Mouse (Mus musculus): ENCODE results near the gene 1110008L16Rik.
A peak's percentile ranks its signal among the peaks of the same experiment; 100 is the strongest.

1110008L16Rik gene

GRCm38 (mm10) chr12:55384023-55384749, 84.8 kb downstream of the 1110008L16Rik start, which contains the start of gene Psma6:
TSS of gene Psma6 (plus strand) at chr12:55384222.
- TF ChIP-seq CTCF (conservative IDR thresholded peaks at IDR 0.05; ENCODE audit: low read length) (no peak), NANOG (IDR thresholded peaks at IDR 0.05; ENCODE audit: borderline replicate concordance, low read length) (no peak), POU5F1 (IDR thresholded peaks at IDR 0.05; ENCODE audit: borderline replicate concordance, low read length) (no peak)
- peaks cover 85% of the 10 kb centered on the region for H3K4me1 ChIP-seq (replicated peaks; ENCODE audit: low read depth, low read length)
- H3K36me3 ChIP-seq (ENCODE audit: insufficient read depth, low read length): peaks cover 35% of the 10 kb centered on the region
- H3K4me3 ChIP-seq (replicated peaks; ENCODE audit: low read length): peak within 1 kb of the TSS; percentile 29; the same call in 1 of the 2 replicates
- H3K27me3 ChIP-seq (ENCODE audit: insufficient read depth, low read length): no peaks in the 10 kb centered on the region
- no peaks in the 10 kb centered on the region for H3K9me3 ChIP-seq (ENCODE audit: low read length)

- Histone ChIP-seq H3K9me3 (ENCODE audit: low read length) (no peaks in the 10 kb centered on the region), H3K36me3 (ENCODE audit: insufficient read depth, low read length) (peaks cover 29% of the 10 kb centered on the region), H3K27me3 (ENCODE audit: insufficient read depth, low read length) (no peaks in the 10 kb centered on the region), H3K4me3 (replicated peaks; ENCODE audit: low read length) (0 out of 2 replicates have a peak overlapping the region, but pooled peaks have one; percentile 23), H3K4me1 (replicated peaks; ENCODE audit: low read depth, low read length) (peaks cover 85% of the 10 kb centered on the region)
- TF ChIP-seq NANOG (IDR thresholded peaks at IDR 0.05; ENCODE audit: borderline replicate concordance, low read length): no peak
- TF ChIP-seq POU5F1 (IDR thresholded peaks at IDR 0.05; ENCODE audit: borderline replicate concordance, low read length): no peak
- TF ChIP-seq CTCF (conservative IDR thresholded peaks at IDR 0.05; ENCODE audit: low read length): no peak
Measured at GRCm38 (mm10) chr12:55384826-55385225, 85.4 kb downstream of the 1110008L16Rik start.

- H3K4me3 ChIP-seq (replicated peaks; ENCODE audit: low read length): peak overlapping the region; percentile 18; the same call in 1 of the 2 replicates
- TF ChIP-seq CTCF (conservative IDR thresholded peaks at IDR 0.05; ENCODE audit: low read length) (no peak), NANOG (IDR thresholded peaks at IDR 0.05; ENCODE audit: borderline replicate concordance, low read length) (no peak), POU5F1 (IDR thresholded peaks at IDR 0.05; ENCODE audit: borderline replicate concordance, low read length) (no peak)
- peaks cover 93% of the 10 kb centered on the region for H3K4me1 ChIP-seq (replicated peaks; ENCODE audit: low read depth, low read length)
Measured at GRCm38 (mm10) chr12:55385931-55386330, 86.6 kb downstream of the 1110008L16Rik start.

GRCm38 (mm10) chr12:55386456-55386855, 87.1 kb downstream of the 1110008L16Rik start:
- Histone ChIP-seq H3K36me3 (ENCODE audit: insufficient read depth, low read length) (peaks cover 19% of the 10 kb centered on the region), H3K27me3 (ENCODE audit: insufficient read depth, low read length) (no peaks in the 10 kb centered on the region; the same call in 1 of the 2 replicates), H3K9me3 (ENCODE audit: low read length) (no peaks in the 10 kb centered on the region), H3K4me1 (replicated peaks; ENCODE audit: low read depth, low read length) (peaks cover 97% of the 10 kb centered on the region), H3K4me3 (replicated peaks; ENCODE audit: low read length) (peak overlapping the region; percentile 1; the same call in 1 of the 2 replicates)
- TF ChIP-seq POU5F1 (IDR thresholded peaks at IDR 0.05; ENCODE audit: borderline replicate concordance, low read length) (no peak), CTCF (conservative IDR thresholded peaks at IDR 0.05; ENCODE audit: low read length) (no peak), NANOG (IDR thresholded peaks at IDR 0.05; ENCODE audit: borderline replicate concordance, low read length) (no peak)

More at GRCm38 (mm10) chr12:55385931-55386330, 86.6 kb downstream of the 1110008L16Rik start:
- peaks cover 19% of the 10 kb centered on the region for H3K36me3 ChIP-seq (ENCODE audit: insufficient read depth, low read length)
- no peaks in the 10 kb centered on the region; the same call in 1 of the 2 replicates for H3K27me3 ChIP-seq (ENCODE audit: insufficient read depth, low read length)
- no peaks in the 10 kb centered on the region for H3K9me3 ChIP-seq (ENCODE audit: low read length)

GRCm38 (mm10) chr12:55387083-55387787, 87.9 kb downstream of the 1110008L16Rik start:
- H3K4me3 ChIP-seq (replicated peaks; ENCODE audit: low read length): no peak overlapping the region
- TF ChIP-seq CTCF (conservative IDR thresholded peaks at IDR 0.05; ENCODE audit: low read length): no peak
- no peak for TF ChIP-seq NANOG (IDR thresholded peaks at IDR 0.05; ENCODE audit: borderline replicate concordance, low read length)
- TF ChIP-seq POU5F1 (IDR thresholded peaks at IDR 0.05; ENCODE audit: borderline replicate concordance, low read length): no peak

GRCm38 (mm10) chr12:55387788-55388465, 88.5 kb downstream of the 1110008L16Rik start:
- H3K9me3 ChIP-seq (ENCODE audit: low read length): no peaks in the 10 kb centered on the region
- H3K4me3 ChIP-seq (replicated peaks; ENCODE audit: low read length): peak overlapping the region; percentile 21; the same call in 1 of the 2 replicates
- H3K27me3 ChIP-seq (ENCODE audit: insufficient read depth, low read length): no peaks in the 10 kb centered on the region; the same call in 1 of the 2 replicates
- H3K4me1 ChIP-seq (replicated peaks; ENCODE audit: low read depth, low read length): peaks cover 85% of the 10 kb centered on the region
- TF ChIP-seq POU5F1 (IDR thresholded peaks at IDR 0.05; ENCODE audit: borderline replicate concordance, low read length) (no peak), CTCF (conservative IDR thresholded peaks at IDR 0.05; ENCODE audit: low read length) (no peak), NANOG (IDR thresholded peaks at IDR 0.05; ENCODE audit: borderline replicate concordance, low read length) (no peak)
- peaks cover 6% of the 10 kb centered on the region; the same call in 1 of the 2 replicates for H3K36me3 ChIP-seq (ENCODE audit: insufficient read depth, low read length)

More at GRCm38 (mm10) chr12:55387083-55387787, 87.9 kb downstream of the 1110008L16Rik start:
- Histone ChIP-seq H3K4me1 (replicated peaks; ENCODE audit: low read depth, low read length) (peaks cover 92% of the 10 kb centered on the region), H3K9me3 (ENCODE audit: low read length) (no peaks in the 10 kb centered on the region), H3K27me3 (ENCODE audit: insufficient read depth, low read length) (no peaks in the 10 kb centered on the region; the same call in 1 of the 2 replicates), H3K36me3 (ENCODE audit: insufficient read depth, low read length) (peaks cover 12% of the 10 kb centered on the region)

- TF ChIP-seq POU5F1 (IDR thresholded peaks at IDR 0.05; ENCODE audit: borderline replicate concordance, low read length): no peak
- no peaks in the 10 kb centered on the region; the same call in 1 of the 2 replicates for H3K27me3 ChIP-seq (ENCODE audit: insufficient read depth, low read length)
- 0 out of 2 replicates have a peak overlapping the region, but pooled peaks have one; percentile 21 for H3K4me3 ChIP-seq (replicated peaks; ENCODE audit: low read length)
- H3K4me1 ChIP-seq (replicated peaks; ENCODE audit: low read depth, low read length): peaks cover 80% of the 10 kb centered on the region
- H3K9me3 ChIP-seq (ENCODE audit: low read length): no peaks in the 10 kb centered on the region
- peaks cover under 1% of the 10 kb centered on the region; the same call in 1 of the 2 replicates for H3K36me3 ChIP-seq (ENCODE audit: insufficient read depth, low read length)
Measured at GRCm38 (mm10) chr12:55388478-55388877, 89.1 kb downstream of the 1110008L16Rik start.
